ENCODE assay signal across 12 mouse cellular contexts in genomic region chr1:36016566-36016965, GRCm38 (mm10). TPM values are rescaled to one million over a fixed set of nuclear protein-coding genes. Genes with fewer than 3 reads are reported as not detected.
DNase-seq lines count a peak whose midpoint lies in the region; ATAC-seq and TF ChIP-seq lines count a peak whose summit lies in the region.
"Had no signal": no experiment of that assay in that cellular context is flagged by ENCODE, and none has a peak within 500 bp of the region (broad histone marks: within the 10 kb centered on the region; RNA-seq: fewer than 3 reads in every experiment).

No protein-coding gene starts in this region.

- intact Hi-C loops in heart, postnatal 10 days (cut with DNase I) = no loop called here

- no peak for TF ChIP-seq CTCF in kidney, postnatal 0 days (IDR thresholded peaks at IDR 0.05; ENCODE audit: low read depth)

- peak overlapping the region; percentile 50 for H3K4me2 ChIP-seq in heart, embryonic 14.5 days (ENCODE audit: low read length)
- peak overlapping the region; percentile 30; the same call in 1 of the 2 replicates for H3K4me2 ChIP-seq in lung, embryonic 15.5 days
- peak overlapping the region; percentile 12 for H3K4me2 ChIP-seq in embryonic facial prominence, embryonic 12.5 days (replicated peaks)
- peak overlapping the region; percentile 21; the same call in 1 of the 2 replicates for H3K4me2 ChIP-seq in kidney, postnatal 0 days (ENCODE audit: low read length)
- H3K4me2 ChIP-seq: hindbrain, embryonic 15.5 days; liver, embryonic 15.5 days had no signal

- ATAC-seq in heart, embryonic 14.5 days (ENCODE audit: insufficient number of reproducible peaks, insufficient read depth, low FRiP score, low read depth) = no peak
- no peak for ATAC-seq in lung, embryonic 15.5 days (ENCODE audit: borderline replicate concordance, extremely low read depth, low FRiP score, low TSS enrichment)
- ATAC-seq in embryonic facial prominence, embryonic 12.5 days (ENCODE audit: insufficient number of reproducible peaks, insufficient read depth, low FRiP score, low TSS enrichment) = peak; percentile 16; the same call in 1 of the 2 replicates
- ATAC-seq in kidney, postnatal 0 days (replicated peaks; ENCODE audit: low FRiP score, low read depth) = peak; percentile 11; the same call in 1 of the 2 replicates

- no peaks in the 10 kb centered on the region for H3K36me3 ChIP-seq in heart, embryonic 14.5 days (ENCODE audit: control insufficient read depth, insufficient read depth, low read length)
- H3K36me3 ChIP-seq in lung, embryonic 15.5 days = no peaks in the 10 kb centered on the region
- no peaks in the 10 kb centered on the region for H3K36me3 ChIP-seq in embryonic facial prominence, embryonic 12.5 days
- H3K36me3 ChIP-seq in kidney, postnatal 0 days (ENCODE audit: insufficient read depth, low read length) = no peaks in the 10 kb centered on the region
- H3K36me3 ChIP-seq: hindbrain, embryonic 15.5 days; liver, embryonic 15.5 days had no signal

- WGBS in heart, embryonic 14.5 days = 36% methylated on average over 4 of the region's 4 CpGs
- WGBS in lung, embryonic 15.5 days = 27% methylated on average over 4 of the region's 4 CpGs
- 32% methylated on average over 4 of the region's 4 CpGs for WGBS in embryonic facial prominence, embryonic 12.5 days
- 35% methylated on average over 4 of the region's 4 CpGs for WGBS in kidney, postnatal 0 days

- H3K4me1 ChIP-seq in heart, embryonic 14.5 days (ENCODE audit: control insufficient read depth in 2 of 2, insufficient read depth in 2 of 2, low read length in 2 of 2) = peaks cover 24 to 38% of the 10 kb centered on the region in 2 experiments
- H3K4me1 ChIP-seq in lung, embryonic 15.5 days = peaks cover 33% of the 10 kb centered on the region
- peaks cover 18% of the 10 kb centered on the region for H3K4me1 ChIP-seq in embryonic facial prominence, embryonic 12.5 days
- peaks cover 24% of the 10 kb centered on the region for H3K4me1 ChIP-seq in kidney, postnatal 0 days (replicated peaks; ENCODE audit: insufficient read depth, low read length)
- H3K4me1 ChIP-seq: liver, embryonic 15.5 days had no signal

- H3K9me3 ChIP-seq in heart, embryonic 14.5 days (ENCODE audit: control insufficient read depth, low read length) = no peaks in the 10 kb centered on the region; the same call in 1 of the 2 replicates
- no peaks in the 10 kb centered on the region for H3K9me3 ChIP-seq in lung, embryonic 15.5 days
- H3K9me3 ChIP-seq in embryonic facial prominence, embryonic 12.5 days = no peaks in the 10 kb centered on the region
- no peaks in the 10 kb centered on the region for H3K9me3 ChIP-seq in kidney, postnatal 0 days (replicated peaks; ENCODE audit: low read length)
- H3K9me3 ChIP-seq: hindbrain, embryonic 15.5 days; liver, embryonic 15.5 days had no signal

- DNase-seq in heart, postnatal 10 days = no peak
- DNase-seq in lung, postnatal 25 days (ENCODE audit: low spot score) = no peak
- DNase-seq in kidney, postnatal 0 days (ENCODE audit: low spot score) = peak; percentile 7
- no peak for DNase-seq in spleen, postnatal 10 days (ENCODE audit: low spot score in 2 of 2)
- DNase-seq in cerebellum, postnatal 36 days = no peak
- DNase-seq: cerebellum, adult 11-12 months had no signal

- H3K27me3 ChIP-seq in heart, embryonic 14.5 days (ENCODE audit: control insufficient read depth, insufficient read depth, low read length) = no peaks in the 10 kb centered on the region
- H3K27me3 ChIP-seq in lung, embryonic 15.5 days = no peaks in the 10 kb centered on the region
- H3K27me3 ChIP-seq in embryonic facial prominence, embryonic 12.5 days = no peaks in the 10 kb centered on the region
- H3K27me3 ChIP-seq in kidney, postnatal 0 days (ENCODE audit: insufficient read depth, low read length) = no peaks in the 10 kb centered on the region
- H3K27me3 ChIP-seq: hindbrain, embryonic 15.5 days; liver, embryonic 15.5 days had no signal

- no peak overlapping the region for H3K4me3 ChIP-seq in heart, embryonic 14.5 days (ENCODE audit: control insufficient read depth in 1 of 2, insufficient read depth in 1 of 2, low read depth in 1 of 2, low read length in 2 of 2)
- no peak overlapping the region for H3K4me3 ChIP-seq in lung, embryonic 15.5 days
- no peak overlapping the region for H3K4me3 ChIP-seq in embryonic facial prominence, embryonic 12.5 days
- no peak overlapping the region for H3K4me3 ChIP-seq in kidney, postnatal 0 days (replicated peaks; ENCODE audit: low read depth, low read length)
- H3K4me3 ChIP-seq: hindbrain, embryonic 15.5 days; left cerebral cortex, adult 2 months; liver, embryonic 15.5 days had no signal

- peak overlapping the region; percentile 41; the same call in 1 of the 2 replicates for H3K9ac ChIP-seq in heart, embryonic 14.5 days (ENCODE audit: low read length)
- no peak overlapping the region for H3K9ac ChIP-seq in lung, embryonic 15.5 days
- H3K9ac ChIP-seq in embryonic facial prominence, embryonic 12.5 days = no peak overlapping the region
- no peak overlapping the region for H3K9ac ChIP-seq in kidney, postnatal 0 days (ENCODE audit: low read depth, low read length)
- H3K9ac ChIP-seq: hindbrain, embryonic 15.5 days; liver, embryonic 15.5 days had no signal

- H3K27ac ChIP-seq in heart, embryonic 14.5 days (replicated peaks in 1 of 2; ENCODE audit: control insufficient read depth in 1 of 2, insufficient read depth in 1 of 2, low read depth in 2 of 2, low read length in 2 of 2) = peak overlapping the region; percentile 80 to 84
- H3K27ac ChIP-seq in lung, embryonic 15.5 days = peak overlapping the region; percentile 87
- H3K27ac ChIP-seq in embryonic facial prominence, embryonic 12.5 days = peak overlapping the region; percentile 78
- peak overlapping the region; percentile 55 for H3K27ac ChIP-seq in kidney, postnatal 0 days
- H3K27ac ChIP-seq: hindbrain, embryonic 15.5 days; left cerebral cortex, adult 2 months; liver, embryonic 15.5 days had no signal

RNA-seq across cellular contexts. Expression of gene Hs6st1, which starts 51.6 kb away (rescaled TPM):
- 11.0 and 15.5 TPM in 2 replicates for polyA plus RNA-seq in heart, embryonic 14.5 days (2014; fragmentation: Nextera tagmentation; extraction: Ambion mirVana)
- 10 to 100 TPM; 26.4 to 35.1 TPM for total RNA-seq in heart, postnatal 10 days (2021)
- 11.7 and 12.7 TPM in 2 replicates for polyA plus RNA-seq in lung, embryonic 15.5 days (2015; fragmentation: Nextera tagmentation; extraction: Ambion mirVana)
- 9.2 and 18.3 TPM in 2 replicates for polyA plus RNA-seq in embryonic facial prominence, embryonic 12.5 days (2016; fragmentation: Nextera tagmentation; extraction: Ambion mirVana)
- polyA plus RNA-seq in kidney, postnatal 0 days (2015; fragmentation: Nextera tagmentation; extraction: Ambion mirVana) = 13.7 and 23.6 TPM in 2 replicates

Comparison
In these comparisons a context has a peak if more than half of its experiments do, and no peak if none do; other contexts are left out.
1. ATAC-seq: peak in embryonic facial prominence, embryonic 12.5 days (single experiment) and kidney, postnatal 0 days (single experiment); none in heart, embryonic 14.5 days (single experiment) and lung, embryonic 15.5 days (single experiment).
2. Peak in every context shown above with its lines, with median percentiles within 50 percentile points of each other: H3K27ac ChIP-seq and H3K4me2 ChIP-seq.